Mouse (Mus musculus): Measurements from ENCODE around the gene Lzts2.

The Lzts2 gene

DNA sequence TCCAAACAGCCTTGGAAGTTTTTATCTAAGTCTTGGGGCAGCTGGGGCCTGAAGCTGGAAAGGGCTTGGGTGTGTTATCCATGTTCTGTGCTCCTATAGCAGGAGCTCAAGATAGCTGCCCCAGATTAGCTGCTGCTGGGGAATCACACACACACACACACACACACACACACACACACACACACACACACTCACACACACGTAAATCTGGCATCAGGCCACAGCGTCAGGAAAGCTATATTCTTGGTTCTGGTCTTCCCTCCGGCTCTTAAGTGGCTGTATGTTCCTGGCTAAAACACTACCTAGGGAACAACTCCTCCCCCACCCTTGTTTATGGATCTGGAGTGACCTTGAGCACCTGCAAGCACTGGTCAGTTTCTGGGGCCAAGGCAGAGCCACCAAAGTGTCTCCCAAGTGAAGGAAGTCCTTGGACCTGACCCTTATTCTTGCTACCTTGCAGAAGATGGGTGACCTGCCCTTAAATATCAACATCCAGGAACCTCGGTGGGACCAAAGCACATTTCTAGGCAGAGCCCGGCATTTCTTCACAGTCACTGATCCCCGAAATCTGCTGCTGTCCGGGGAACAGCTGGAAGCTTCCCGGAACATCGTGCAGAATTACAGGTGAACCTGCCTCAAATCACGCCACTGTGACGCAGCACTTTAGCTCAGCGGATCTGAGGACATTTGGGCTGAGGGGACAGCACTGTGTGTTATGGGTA is 34.6 kb downstream of the Lzts2 start:
- intact Hi-C loops (cut with DNase I), result no loop called here

- intact Hi-C loops (cut with DNase I), result no loop called here
Measured at GRCm38 (mm10) chr19:45049523-45049922, 35.3 kb downstream of the Lzts2 start.

DNA sequence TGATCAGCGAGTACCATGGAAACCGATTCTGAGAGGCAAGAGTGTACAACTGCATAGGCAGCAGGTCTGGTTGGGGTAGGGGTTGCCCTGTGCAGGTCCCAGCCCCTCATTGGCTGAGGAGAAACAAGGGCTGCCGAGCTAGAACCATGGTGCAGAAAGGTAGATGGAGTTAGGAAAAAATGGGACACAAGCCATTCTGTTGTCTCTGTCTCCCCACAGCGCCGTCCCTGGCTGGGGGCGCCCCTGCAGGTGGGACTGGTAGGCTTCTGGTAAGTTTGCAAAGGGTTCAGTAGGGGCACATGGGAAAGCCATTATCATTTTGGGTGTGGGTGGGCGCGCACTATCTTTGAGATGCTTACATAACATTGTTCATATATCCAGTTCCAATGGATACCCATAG is 39.2 kb downstream of the Lzts2 start:
- intact Hi-C loops (cut with DNase I), result no loop called here

GRCm38 (mm10) chr19:45054892-45055690 is 40.9 kb downstream of the Lzts2 start:
- intact Hi-C loops (cut with DNase I), result no loop called here

- intact Hi-C loops (cut with DNase I), result no loop called here
Measured at GRCm38 (mm10) chr19:45056364-45056763, 42.1 kb downstream of the Lzts2 start.

GRCm38 (mm10) chr19:45056908-45057698 is 42.9 kb downstream of the Lzts2 start:
- intact Hi-C loops (cut with DNase I), result no loop called here

- intact Hi-C loops (cut with DNase I), result no loop called here
Measured at GRCm38 (mm10) chr19:45057724-45058112, 43.5 kb downstream of the Lzts2 start.

DNA sequence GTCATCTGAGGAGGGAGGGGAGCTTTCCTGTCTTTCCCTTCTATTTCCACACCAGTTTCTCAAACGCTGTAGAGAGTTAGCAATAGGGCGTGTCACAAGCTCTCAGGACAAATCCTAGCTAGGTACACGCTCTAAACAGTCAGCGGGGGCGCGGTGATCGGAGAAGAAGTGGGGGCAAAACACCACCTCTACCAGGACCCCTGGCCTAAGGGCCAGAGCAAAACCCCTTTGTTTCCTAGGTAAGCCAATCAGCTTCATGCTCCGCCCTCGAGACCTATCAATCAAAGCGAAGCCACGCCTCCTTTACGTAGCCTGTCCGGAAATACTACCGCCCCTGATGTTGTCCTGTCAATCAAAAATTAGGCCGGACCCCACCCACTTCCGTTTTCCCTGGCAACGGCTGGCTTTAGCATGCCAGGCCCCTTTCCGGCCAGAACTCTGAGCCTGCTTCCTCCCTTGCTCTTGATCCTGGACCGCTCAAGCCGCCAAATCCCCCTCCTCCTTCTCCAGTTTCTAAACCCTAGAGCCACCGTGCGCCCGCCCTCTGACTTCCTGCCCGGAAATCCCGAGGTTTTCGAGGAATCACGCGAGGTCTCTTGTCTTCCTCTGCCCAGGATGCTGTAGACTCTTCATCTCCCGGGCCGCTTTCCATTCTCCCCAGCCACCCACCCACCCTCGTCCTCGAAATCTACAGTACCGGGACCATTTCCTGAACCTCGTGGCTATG is 44.1 kb downstream of the Lzts2 start:
- intact Hi-C loops (cut with DNase I), result no loop called here

GRCm38 (mm10) chr19:45058841-45059240 is 44.6 kb downstream of the Lzts2 start:
- intact Hi-C loops (cut with DNase I), result no loop called here

- intact Hi-C loops (cut with DNase I), result no loop called here
Measured at GRCm38 (mm10) chr19:45063565-45064292, 49.5 kb downstream of the Lzts2 start.

DNA sequence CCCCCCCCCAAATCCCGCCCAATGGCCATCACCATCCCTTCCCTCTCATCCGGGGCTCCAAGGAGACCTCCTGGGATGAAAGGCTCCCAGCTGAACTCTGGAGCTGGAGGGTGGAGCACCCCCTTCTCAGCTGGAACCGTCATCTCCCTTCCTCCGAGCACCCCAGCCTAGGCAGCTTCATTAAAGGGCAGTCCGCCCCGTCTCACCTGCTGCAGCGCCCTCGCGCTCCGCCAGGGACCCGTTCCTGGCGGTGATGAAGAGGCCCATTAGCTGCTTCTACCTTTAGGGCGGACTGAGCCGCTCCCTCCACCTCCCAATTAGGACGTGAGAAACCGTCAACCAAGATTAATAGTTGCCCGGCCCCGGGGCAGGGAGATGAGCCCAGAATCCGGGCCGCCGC is 51.0 kb downstream of the Lzts2 start:
- intact Hi-C loops (cut with DNase I), result no loop called here

- intact Hi-C loops (cut with DNase I), result no loop called here
Measured at GRCm38 (mm10) chr19:45067170-45067569, 53.0 kb downstream of the Lzts2 start.

DNA sequence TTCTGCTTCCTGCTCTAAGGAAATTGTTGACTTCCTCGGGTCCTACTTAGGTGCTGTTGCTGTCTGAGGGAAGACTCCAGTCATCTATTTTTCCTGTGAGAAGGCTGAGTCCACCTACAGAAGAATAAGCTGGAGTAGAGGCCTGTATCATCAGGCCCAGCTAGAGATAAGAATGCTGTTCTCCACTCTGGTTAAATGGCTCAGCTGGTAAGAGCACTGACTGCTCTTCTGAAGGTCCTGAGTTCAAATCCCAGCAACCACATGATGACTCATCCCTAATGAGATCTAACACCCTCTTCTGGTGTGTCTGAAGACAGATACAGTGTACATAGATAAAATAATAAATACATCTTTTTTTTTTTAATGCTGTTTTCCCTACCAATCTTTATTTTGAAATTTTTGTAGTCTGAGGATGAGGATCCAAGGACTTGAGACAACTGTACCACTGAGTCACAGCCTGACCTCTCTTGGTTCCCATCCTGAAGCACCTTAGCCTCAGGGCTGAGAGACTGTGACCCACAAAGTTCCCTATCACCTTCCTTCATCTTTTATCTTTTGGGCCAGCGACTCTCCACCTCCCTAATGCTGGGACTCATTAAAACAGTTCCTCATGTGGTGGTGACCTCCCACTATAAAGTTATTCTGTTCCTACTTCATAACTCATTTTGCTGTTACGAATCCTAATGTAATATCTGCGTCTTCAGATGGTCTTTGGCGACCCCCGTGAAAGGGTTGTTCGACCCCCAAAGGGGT is 53.7 kb downstream of the Lzts2 start:
- intact Hi-C loops (cut with DNase I), result no loop called here

- intact Hi-C loops (cut with DNase I), result no loop called here
Measured at GRCm38 (mm10) chr19:45073871-45074542, 59.8 kb downstream of the Lzts2 start.

GRCm38 (mm10) chr19:45074580-45075322 is 60.5 kb downstream of the Lzts2 start, which contains the start of gene Kazald1:
Gene Kazald1, plus strand, starts transcription at chr19:45075241.
- intact Hi-C loops (cut with DNase I), result no loop called here

DNA sequence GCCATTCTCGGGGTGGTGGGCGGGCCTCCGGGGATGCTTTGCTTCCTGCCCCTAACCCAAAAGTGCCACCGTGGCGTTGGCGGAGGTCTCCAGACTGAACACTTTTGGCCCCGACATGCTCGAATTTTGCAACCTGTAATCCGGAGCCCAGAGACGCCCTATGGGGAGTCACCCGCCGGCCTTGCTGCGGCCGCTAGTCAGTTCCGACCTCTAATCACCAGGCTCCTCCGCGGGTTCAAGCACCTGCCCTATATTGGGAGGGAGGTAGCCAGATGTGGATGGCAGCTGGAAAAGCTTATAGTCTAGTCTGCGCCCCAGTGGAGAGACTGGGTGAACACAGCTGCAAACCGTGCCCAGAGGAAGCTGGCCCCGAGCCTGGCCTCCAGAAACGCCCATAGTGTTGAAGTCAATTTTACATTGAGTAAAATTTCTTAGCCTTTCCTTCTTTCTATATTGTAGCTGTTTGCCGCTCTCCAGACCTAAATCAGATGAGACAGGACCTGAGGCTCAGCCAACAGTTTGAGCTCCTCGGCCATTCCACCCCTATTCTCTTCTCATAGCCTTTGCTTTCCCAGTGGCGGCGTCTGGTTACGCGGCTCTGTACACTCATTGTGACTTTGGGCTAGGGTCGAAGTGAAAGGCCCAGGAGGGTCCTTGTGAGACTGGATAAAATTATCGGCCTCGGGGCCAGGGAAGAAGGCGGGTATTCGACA is 61.3 kb downstream of the Lzts2 start:
- intact Hi-C loops (cut with DNase I), result no loop called here

DNA sequence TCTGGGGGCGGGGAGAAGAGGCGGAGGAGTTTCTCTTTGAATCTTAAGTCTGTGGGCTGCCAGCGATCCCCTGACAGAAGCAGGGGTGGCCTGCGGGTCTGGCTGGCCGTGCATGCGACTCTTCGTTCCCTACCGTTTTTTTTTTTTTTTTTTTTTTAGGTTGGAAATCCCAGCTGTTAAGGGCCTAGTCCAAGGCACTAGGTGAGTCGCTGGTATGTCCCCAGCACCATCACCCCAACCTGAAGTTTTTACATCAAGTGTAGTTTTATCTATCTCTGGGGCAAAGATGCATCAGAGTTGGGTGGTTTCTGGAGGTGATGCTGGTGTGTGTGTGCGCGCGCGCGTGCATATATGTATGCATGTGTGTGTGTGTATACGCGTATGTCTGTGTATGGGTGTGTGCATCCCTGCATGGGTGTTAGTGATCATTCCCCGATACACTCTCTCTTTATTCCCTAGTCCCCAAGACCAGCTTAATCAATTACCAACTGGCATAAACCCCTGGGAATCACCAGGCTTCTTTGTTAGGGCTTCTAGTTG is 61.9 kb downstream of the Lzts2 start:
- intact Hi-C loops (cut with DNase I), result no loop called here
